Mouse (Mus musculus) 416B (cell line): ENCODE data around the gene Prim1.
"Not testable (repeated sequence)": the region's sequence is repeated elsewhere in the genome, so short reads cannot be mapped to it uniquely, and the experiment has no call there.

Experiments used
- DNase-seq: peaks from one replicate; pipeline ENCODE4 v3.0.0; 2011; ENCODE audit warnings: low read depth

Prim1 gene

GRCm38 (mm10) chr10:128037921-128038320 lies 23.0 kb downstream of the Prim1 start:
- no peak for DNase-seq

GRCm38 (mm10) chr10:128039167-128039566 lies 24.2 kb downstream of the Prim1 start:
- no peak for DNase-seq

GRCm38 (mm10) chr10:128039858-128040257 lies 24.9 kb downstream of the Prim1 start:
- DNase-seq, result no peak

DNA sequence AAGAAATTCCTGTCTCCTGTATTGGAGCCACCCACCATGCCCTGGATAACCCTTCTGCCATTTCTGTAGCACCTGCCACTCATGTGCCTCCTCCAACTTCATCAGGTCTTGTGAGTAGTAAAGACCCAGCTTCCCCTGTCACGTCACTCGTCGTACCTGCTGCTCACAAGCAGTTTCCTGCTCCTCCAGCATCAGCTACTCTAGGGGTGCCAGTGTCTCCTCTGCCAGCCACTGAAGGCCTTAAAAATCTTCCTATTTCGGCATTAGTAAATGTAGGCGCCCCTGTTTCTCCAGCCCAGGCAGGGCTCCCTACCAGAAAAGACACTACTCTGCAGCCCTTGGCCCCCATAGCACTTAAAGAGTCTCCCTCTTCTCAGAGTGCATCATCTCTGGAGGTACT lies 25.3 kb downstream of the Prim1 start:
- DNase-seq, result no peak

DNA sequence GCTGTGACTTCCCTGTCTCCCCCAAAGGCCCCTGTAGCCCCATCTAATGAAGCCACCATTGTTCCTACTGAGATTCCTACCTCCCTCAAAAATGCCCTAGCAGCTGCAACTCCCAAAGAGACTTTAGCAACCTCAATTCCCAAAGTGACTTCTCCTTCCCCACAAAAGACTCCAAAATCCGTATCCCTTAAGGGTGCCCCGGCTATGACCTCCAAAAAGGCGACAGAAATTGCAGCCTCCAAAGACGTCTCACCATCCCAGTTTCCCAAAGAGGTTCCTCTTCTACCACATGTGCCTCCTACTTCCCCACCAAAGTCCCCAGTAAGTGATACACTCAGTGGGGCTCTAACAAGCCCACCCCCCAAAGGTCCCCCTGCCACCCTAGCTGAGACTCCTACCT lies 26.7 kb downstream of the Prim1 start:
- no peak for DNase-seq

DNA sequence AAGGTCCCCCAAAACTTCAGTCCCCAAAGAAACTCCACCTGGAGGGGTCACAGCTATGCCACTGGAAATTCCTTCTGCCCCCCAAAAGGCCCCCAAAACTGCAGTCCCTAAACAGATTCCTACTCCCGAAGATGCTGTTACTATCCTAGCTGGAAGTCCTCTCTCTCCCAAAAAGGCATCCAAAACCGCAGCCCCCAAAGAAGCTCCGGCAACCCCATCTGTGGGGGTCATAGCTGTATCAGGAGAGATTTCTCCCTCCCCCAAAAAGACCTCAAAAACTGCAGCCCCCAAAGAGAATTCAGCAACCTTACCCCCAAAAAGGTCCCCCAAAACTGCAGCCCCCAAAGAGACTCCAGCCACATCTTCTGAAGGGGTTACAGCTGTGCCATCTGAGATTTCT lies 27.5 kb downstream of the Prim1 start:
- no peak for DNase-seq

DNA sequence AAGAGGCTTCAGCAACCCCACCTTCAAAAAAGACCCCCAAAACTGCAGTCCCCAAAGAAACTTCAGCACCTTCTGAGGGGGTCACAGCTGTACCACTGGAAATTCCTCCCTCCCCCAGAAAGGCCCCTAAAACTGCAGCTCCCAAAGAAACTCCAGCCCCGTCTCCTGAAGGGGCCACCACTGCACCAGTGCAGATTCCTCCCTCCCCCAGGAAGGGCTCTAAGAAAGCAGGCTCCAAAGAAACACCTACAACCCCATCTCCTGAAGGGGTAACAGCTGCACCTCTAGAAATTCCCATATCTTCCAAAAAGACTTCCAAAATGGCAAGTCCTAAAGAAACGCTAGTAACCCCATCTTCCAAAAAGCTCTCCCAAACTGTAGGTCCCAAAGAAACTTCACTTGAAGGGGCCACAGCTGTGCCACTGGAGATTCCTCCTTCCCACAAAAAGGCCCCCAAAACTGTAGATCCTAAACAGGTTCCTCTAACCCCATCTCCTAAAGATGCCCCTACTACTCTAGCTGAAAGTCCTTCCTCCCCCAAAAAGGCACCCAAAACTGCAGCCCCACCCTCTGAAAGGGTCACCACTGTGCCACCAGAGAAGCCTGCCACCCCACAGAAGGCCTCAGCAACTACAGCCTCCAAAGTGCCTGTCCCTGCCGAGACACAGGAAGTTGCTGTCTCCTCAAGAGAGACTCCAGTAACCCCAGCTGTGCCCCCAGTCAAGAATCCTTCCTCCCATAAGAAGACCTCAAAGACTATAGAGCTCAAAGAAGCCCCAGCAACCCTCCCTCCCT lies 28.3 kb downstream of the Prim1 start:
- no peak for DNase-seq

GRCm38 (mm10) chr10:128048157-128048556 lies 33.2 kb downstream of the Prim1 start:
- DNase-seq, result no peak

GRCm38 (mm10) chr10:128049741-128050140 lies 34.8 kb downstream of the Prim1 start:
- DNase-seq, result no peak

DNA sequence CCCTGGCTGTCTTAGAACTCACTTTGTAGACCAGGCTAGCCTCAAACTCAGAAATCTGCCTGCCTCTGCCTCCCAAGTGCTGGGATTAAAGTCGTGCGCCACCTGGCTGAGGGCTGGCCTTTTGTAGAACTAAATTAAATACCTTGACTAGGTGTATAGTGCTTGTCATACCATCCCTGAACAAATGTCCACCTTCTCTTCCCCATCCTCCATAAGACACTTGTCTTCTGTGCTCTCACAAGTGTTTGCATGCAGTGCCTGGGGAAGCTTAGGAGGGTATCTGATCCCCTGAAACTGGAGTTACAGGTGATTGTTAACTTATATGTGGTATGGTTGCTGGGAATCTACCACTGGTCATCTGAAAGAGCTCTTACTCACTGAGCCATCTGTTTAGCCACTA lies 35.4 kb downstream of the Prim1 start:
- no peak for DNase-seq

GRCm38 (mm10) chr10:128051589-128051988 lies 36.6 kb downstream of the Prim1 start:
- no peak for DNase-seq

DNA sequence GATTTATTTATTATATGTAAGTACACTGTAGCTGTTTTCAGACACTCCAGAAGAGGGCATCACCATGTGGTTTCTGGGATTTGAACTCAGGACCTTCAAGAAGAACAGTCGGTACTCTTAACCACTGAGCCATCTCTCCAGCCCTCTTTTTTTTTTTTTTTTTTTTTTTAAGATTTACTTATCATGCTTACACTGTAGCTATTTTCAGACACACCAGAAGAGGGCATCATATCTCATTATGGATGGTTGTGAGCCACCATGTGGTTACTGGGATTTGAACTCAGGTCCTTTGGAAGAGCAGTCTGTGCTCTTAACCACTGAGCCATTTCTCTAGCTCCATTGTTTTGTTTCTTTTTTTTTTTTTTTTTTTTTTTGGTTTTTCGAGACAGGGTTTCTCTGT lies 37.2 kb downstream of the Prim1 start:
- DNase-seq, result not testable (repeated sequence)

DNA sequence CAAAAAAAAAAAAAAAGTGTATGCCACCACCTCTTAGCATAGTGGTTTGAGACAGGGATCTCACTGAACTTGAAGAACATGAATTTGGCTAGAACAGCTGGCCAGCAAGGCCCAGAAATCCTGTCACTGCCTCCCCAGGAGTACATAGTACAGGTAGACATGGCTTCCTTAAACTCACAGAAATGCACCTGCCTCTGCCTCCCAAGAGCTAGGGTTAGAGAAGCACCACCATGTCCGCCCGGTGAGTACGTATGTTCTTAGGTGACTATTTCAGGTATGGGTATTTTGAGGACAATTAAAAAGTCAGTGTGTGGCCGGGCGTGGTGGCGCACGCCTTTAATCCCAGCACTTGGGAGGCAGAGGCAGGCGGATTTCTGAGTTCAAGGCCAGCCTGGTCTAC lies 38.0 kb downstream of the Prim1 start:
- DNase-seq, result no peak

GRCm38 (mm10) chr10:128058184-128058583 lies 43.2 kb downstream of the Prim1 start:
- no peak for DNase-seq

DNA sequence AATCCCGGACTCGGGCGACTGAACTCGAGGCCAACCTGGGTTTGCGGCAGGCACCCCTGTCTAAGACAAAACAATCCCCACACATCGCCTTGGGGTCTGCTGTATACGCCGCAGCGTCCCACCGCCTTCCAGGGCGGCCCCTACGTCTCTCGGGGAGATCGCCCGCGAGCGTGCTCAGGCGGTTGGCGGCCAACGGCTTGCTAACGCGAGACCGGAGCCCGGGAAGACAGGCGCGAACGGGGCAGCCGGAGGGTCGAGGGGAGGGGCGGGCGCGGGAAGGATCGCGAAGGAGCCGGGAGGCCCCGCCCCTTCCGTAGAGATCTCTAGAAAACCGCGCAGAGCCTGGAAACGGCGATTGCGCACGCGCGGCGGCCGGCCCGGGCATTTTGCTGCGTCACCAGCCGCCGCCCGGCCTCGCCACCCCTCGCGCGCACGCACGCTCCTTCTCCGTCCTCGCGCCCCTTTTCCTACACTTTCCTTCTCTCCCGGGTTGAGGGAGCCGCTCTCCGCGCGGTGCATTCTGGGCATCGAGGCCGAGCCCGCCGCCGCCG lies 43.7 kb downstream of the Prim1 start, which contains the start of gene Ptges3:
TSS of gene Ptges3 (plus strand) at position 354 of the 551 bp plus-strand sequence.
- DNase-seq, result peak; percentile 96

DNA sequence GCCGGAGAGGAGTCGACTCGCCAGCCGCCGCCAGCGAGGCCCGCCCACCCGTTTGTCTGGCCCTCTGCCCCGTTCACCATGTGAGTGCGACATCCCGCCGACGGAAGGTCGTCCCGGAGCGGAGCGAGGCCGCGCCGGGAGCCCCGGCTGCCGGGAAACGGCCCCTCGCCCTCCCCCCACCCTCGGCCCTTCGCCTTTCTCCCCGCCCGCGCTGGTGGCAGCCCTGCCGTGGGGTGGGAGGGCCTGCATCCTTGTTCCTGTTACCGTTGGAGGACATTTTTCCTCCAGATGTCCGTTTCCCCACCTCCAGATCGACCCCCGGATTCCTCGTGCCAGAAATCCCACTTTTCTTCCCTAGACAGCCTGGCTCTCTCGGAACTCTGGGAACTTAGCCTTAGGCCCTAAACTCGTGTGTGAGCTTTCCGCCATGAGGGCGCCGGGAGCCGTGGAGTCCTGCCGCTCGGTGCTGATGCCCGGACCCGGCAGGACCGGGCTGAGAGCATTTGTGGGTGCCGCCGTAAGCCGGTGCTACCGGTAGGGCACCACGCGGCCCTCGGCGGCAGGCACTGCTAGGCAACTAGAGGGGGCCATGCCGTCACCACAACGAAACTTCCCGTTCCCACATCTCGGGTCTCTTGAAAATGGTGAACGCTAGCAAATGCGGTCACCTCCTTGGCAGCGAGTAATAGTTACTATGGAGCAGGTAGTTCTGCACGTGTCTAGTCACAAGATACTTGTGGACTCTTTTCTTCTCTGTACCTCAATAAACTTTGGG lies 44.4 kb downstream of the Prim1 start:
- DNase-seq, result peak; percentile 80

- DNase-seq, result no peak
Observed at GRCm38 (mm10) chr10:128061109-128061508, 46.1 kb downstream of the Prim1 start.

GRCm38 (mm10) chr10:128062221-128062989 lies 47.4 kb downstream of the Prim1 start:
- DNase-seq, result no peak

- DNase-seq, result no peak
Observed at GRCm38 (mm10) chr10:128066072-128066471, 51.1 kb downstream of the Prim1 start.

DNA sequence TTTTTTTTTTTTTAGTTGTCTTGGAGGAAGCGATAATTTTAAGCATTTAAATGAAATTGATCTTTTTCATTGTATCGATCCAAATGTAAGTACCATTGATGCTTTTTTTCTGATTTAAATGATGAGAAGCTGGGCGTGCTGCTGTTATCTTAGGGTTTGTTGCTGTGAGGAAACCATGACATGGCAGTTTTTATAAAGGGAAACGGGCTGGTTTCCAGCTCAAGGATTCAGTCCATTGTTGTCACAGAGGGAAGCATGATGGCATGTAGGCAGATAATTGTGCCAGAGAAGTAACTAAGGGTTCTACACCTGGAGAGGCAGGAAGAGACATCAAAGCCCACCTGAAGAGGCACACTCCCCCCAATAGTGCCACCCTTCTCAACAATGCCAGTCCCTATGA lies 54.2 kb downstream of the Prim1 start:
- DNase-seq, result peak; percentile 50

- DNase-seq, result not testable (repeated sequence)
Observed at GRCm38 (mm10) chr10:128070432-128070831, 55.5 kb downstream of the Prim1 start.

- DNase-seq, result not testable (repeated sequence)
Observed at GRCm38 (mm10) chr10:128078269-128078668, 63.3 kb downstream of the Prim1 start.
